Mouse (Mus musculus) forebrain, embryonic 15.5 days (tissue): ENCODE measurements at regions not wholly inside any gene's neighbourhood (a gene's known extent, or its start where the extent isn't known, plus 50 kb on each side); places are given as distances from the start of the nearest gene placed in this dataset.
A peak's percentile ranks its signal among the peaks of the same experiment; 100 is the strongest.

Source experiments
- ATAC-seq: fragments of 200-750 bp; cut with Nextera tagmentation; replicated peaks from 2 replicates; pipeline ENCODE4 v1.8.0; 2017; ENCODE audit warnings: mild to moderate bottlenecking, moderate TSS enrichment, moderate library complexity
- H3K27ac ChIP-seq: fragments of 300-500 bp; sonication (generic); replicated peaks from 2 replicates; pipeline ENCODE4 v1.5.1; 2015; ENCODE audit warnings: mild to moderate bottlenecking, inconsistent platforms
- H3K27me3 ChIP-seq: fragments of 300-500 bp; sonication (generic); 2 replicates; pipeline ENCODE4 v1.6.1; 2015; ENCODE audit warnings: inconsistent platforms
- H3K36me3 ChIP-seq: fragments of 300-500 bp; sonication (generic); 2 replicates; pipeline ENCODE4 v1.6.1; 2015; ENCODE audit warnings: mild to moderate bottlenecking, inconsistent platforms
- H3K4me1 ChIP-seq: fragments of 300-500 bp; sonication (generic); 2 replicates; pipeline ENCODE4 v1.6.1; 2015; ENCODE audit warnings: inconsistent platforms
- H3K4me2 ChIP-seq: fragments of 300-500 bp; sonication (generic); replicated peaks from 2 replicates; pipeline ENCODE4 v1.6.1; 2015; ENCODE audit warnings: mild to moderate bottlenecking, inconsistent platforms
- H3K4me3 ChIP-seq: fragments of 300-500 bp; sonication (generic); 2 replicates; pipeline ENCODE4 v1.5.1; 2015; ENCODE audit warnings: mild to moderate bottlenecking, inconsistent platforms
- H3K9ac ChIP-seq: fragments of 300-500 bp; sonication (generic); replicated peaks from 2 replicates; pipeline ENCODE4 v1.6.1; 2015; ENCODE audit warnings: mild to moderate bottlenecking, inconsistent platforms
- H3K9me3 ChIP-seq: fragments of 300-500 bp; sonication (generic); 2 replicates; pipeline ENCODE4 v1.6.1; 2016; ENCODE audit warnings: inconsistent platforms
- WGBS: fragments of 180-500 bp; shearing (Covaris S2); methylation state at CpG from one replicate; pipeline ENCODE4 v1.1.7; 2015; ENCODE audit warnings: mixed read lengths; 5-methylcytosine and 5-hydroxymethylcytosine counted together

GRCm38 (mm10) chr4:142570712-142571111 is 331.5 kb upstream of the Kazn start:
- no peak overlapping the region for H3K27ac ChIP-seq
- no peaks in the 10 kb centered on the region for H3K9me3 ChIP-seq
- ATAC-seq = no peak
- WGBS = 38% methylated on average over 7 of the region's 7 CpGs
- no peaks in the 10 kb centered on the region for H3K27me3 ChIP-seq
- H3K9ac ChIP-seq = no peak overlapping the region
- no peaks in the 10 kb centered on the region for H3K36me3 ChIP-seq
- H3K4me3 ChIP-seq = no peak overlapping the region
- no peak overlapping the region for H3K4me2 ChIP-seq
- H3K4me1 ChIP-seq = peaks cover 13% of the 10 kb centered on the region; the same call in 1 of the 2 replicates

- no peaks in the 10 kb centered on the region for H3K27me3 ChIP-seq
- no peak overlapping the region for H3K27ac ChIP-seq
- H3K4me1 ChIP-seq = peaks cover 13% of the 10 kb centered on the region; the same call in 1 of the 2 replicates
- no peaks in the 10 kb centered on the region for H3K9me3 ChIP-seq
- H3K36me3 ChIP-seq = no peaks in the 10 kb centered on the region
- no peak overlapping the region for H3K9ac ChIP-seq
- 66% methylated on average over 6 of the region's 6 CpGs for WGBS
- no peak overlapping the region for H3K4me3 ChIP-seq
- no peak overlapping the region for H3K4me2 ChIP-seq
- no peak for ATAC-seq
These were observed 329.4 kb upstream of the Kazn start for GRCm38 (mm10) chr4:142568556-142568955.

GRCm38 (mm10) chr4:142554716-142555115 is 315.5 kb upstream of the Kazn start:
- Histone ChIP-seq H3K36me3 (no peaks in the 10 kb centered on the region), H3K9ac (no peak overlapping the region), H3K4me3 (no peak overlapping the region), H3K27me3 (no peaks in the 10 kb centered on the region), H3K27ac (no peak overlapping the region), H3K4me2 (no peak overlapping the region), H3K9me3 (no peaks in the 10 kb centered on the region), H3K4me1 (no peaks in the 10 kb centered on the region)
- WGBS = 79% methylated on average over 3 of the region's 3 CpGs
- ATAC-seq = no peak

- ATAC-seq = no peak
- H3K27me3 ChIP-seq = no peaks in the 10 kb centered on the region
- no peaks in the 10 kb centered on the region for H3K9me3 ChIP-seq
- H3K4me3 ChIP-seq = no peak overlapping the region
- H3K4me2 ChIP-seq = no peak overlapping the region
- H3K9ac ChIP-seq = no peak overlapping the region
- H3K36me3 ChIP-seq = no peaks in the 10 kb centered on the region
- no peaks in the 10 kb centered on the region for H3K4me1 ChIP-seq
- H3K27ac ChIP-seq = no peak overlapping the region
- 94% methylated on average over 1 of the region's 1 CpGs for WGBS
These were observed 306.7 kb upstream of the Kazn start for GRCm38 (mm10) chr4:142545871-142546270.

- H3K4me3 ChIP-seq = no peak overlapping the region
- no peaks in the 10 kb centered on the region for H3K27me3 ChIP-seq
- no peaks in the 10 kb centered on the region for H3K36me3 ChIP-seq
- WGBS = 45% methylated on average over 1 of the region's 1 CpGs
- H3K9ac ChIP-seq = no peak overlapping the region
- H3K4me2 ChIP-seq = no peak overlapping the region
- H3K27ac ChIP-seq = no peak overlapping the region
- no peaks in the 10 kb centered on the region for H3K4me1 ChIP-seq
- ATAC-seq = no peak
- no peaks in the 10 kb centered on the region for H3K9me3 ChIP-seq
These were observed 306.0 kb upstream of the Kazn start for GRCm38 (mm10) chr4:142545187-142545586.

GRCm38 (mm10) chr4:142544736-142545135 is 305.5 kb upstream of the Kazn start:
- ATAC-seq = no peak
- no peaks in the 10 kb centered on the region for H3K36me3 ChIP-seq
- H3K27me3 ChIP-seq = no peaks in the 10 kb centered on the region
- no peak overlapping the region for H3K9ac ChIP-seq
- H3K9me3 ChIP-seq = no peaks in the 10 kb centered on the region
- H3K27ac ChIP-seq = no peak overlapping the region
- WGBS = 88% methylated on average over 8 of the region's 8 CpGs
- H3K4me2 ChIP-seq = no peak overlapping the region
- no peaks in the 10 kb centered on the region for H3K4me1 ChIP-seq
- H3K4me3 ChIP-seq = no peak overlapping the region

- Histone ChIP-seq H3K9ac (no peak overlapping the region), H3K9me3 (no peaks in the 10 kb centered on the region), H3K36me3 (no peaks in the 10 kb centered on the region), H3K4me3 (no peak overlapping the region), H3K4me1 (no peaks in the 10 kb centered on the region), H3K4me2 (no peak overlapping the region), H3K27ac (no peak overlapping the region), H3K27me3 (no peaks in the 10 kb centered on the region)
- WGBS = 55% methylated on average over 12 of the region's 12 CpGs
- no peak for ATAC-seq
These were observed 300.1 kb upstream of the Kazn start for GRCm38 (mm10) chr4:142539200-142539750.

GRCm38 (mm10) chr4:142527080-142527479 is 287.9 kb upstream of the Kazn start:
- Histone ChIP-seq H3K9ac (no peak overlapping the region), H3K36me3 (no peaks in the 10 kb centered on the region), H3K27ac (no peak overlapping the region), H3K27me3 (no peaks in the 10 kb centered on the region), H3K9me3 (no peaks in the 10 kb centered on the region), H3K4me1 (no peaks in the 10 kb centered on the region), H3K4me2 (no peak overlapping the region), H3K4me3 (no peak overlapping the region)
- no peak for ATAC-seq
- 64% methylated on average over 6 of the region's 6 CpGs for WGBS

- no peak overlapping the region for H3K4me2 ChIP-seq
- H3K4me1 ChIP-seq = peaks cover 6% of the 10 kb centered on the region; the same call in 1 of the 2 replicates
- no peaks in the 10 kb centered on the region for H3K9me3 ChIP-seq
- WGBS = 57% methylated on average over 21 of the region's 21 CpGs
- H3K36me3 ChIP-seq = no peaks in the 10 kb centered on the region
- H3K9ac ChIP-seq = no peak overlapping the region
- peak; percentile 60 for ATAC-seq
- H3K27me3 ChIP-seq = no peaks in the 10 kb centered on the region
- peak overlapping the region; percentile 39 for H3K27ac ChIP-seq
- no peak overlapping the region for H3K4me3 ChIP-seq
These were observed 278.6 kb upstream of the Kazn start for GRCm38 (mm10) chr4:142517478-142518455.

GRCm38 (mm10) chr4:142514751-142515150 is 275.6 kb upstream of the Kazn start:
- Histone ChIP-seq H3K9ac (no peak overlapping the region), H3K27ac (no peak overlapping the region), H3K36me3 (no peaks in the 10 kb centered on the region), H3K4me3 (no peak overlapping the region), H3K9me3 (no peaks in the 10 kb centered on the region), H3K27me3 (no peaks in the 10 kb centered on the region), H3K4me1 (peaks cover 6% of the 10 kb centered on the region; the same call in 1 of the 2 replicates), H3K4me2 (no peak overlapping the region)
- 86% methylated on average over 4 of the region's 4 CpGs for WGBS
- ATAC-seq = no peak

- Histone ChIP-seq H3K4me1 (no peaks in the 10 kb centered on the region; the same call in 1 of the 2 replicates), H3K9ac (no peak overlapping the region), H3K27me3 (no peaks in the 10 kb centered on the region), H3K4me2 (no peak overlapping the region), H3K4me3 (no peak overlapping the region), H3K36me3 (no peaks in the 10 kb centered on the region), H3K27ac (no peak overlapping the region), H3K9me3 (no peaks in the 10 kb centered on the region)
- ATAC-seq = no peak
- 74% methylated on average over 2 of the region's 2 CpGs for WGBS
These were observed 270.2 kb upstream of the Kazn start for GRCm38 (mm10) chr4:142509386-142509785.

GRCm38 (mm10) chr4:142506383-142507211 is 267.4 kb upstream of the Kazn start:
- H3K4me2 ChIP-seq = no peak overlapping the region
- no peak overlapping the region for H3K4me3 ChIP-seq
- no peak for ATAC-seq
- no peaks in the 10 kb centered on the region; the same call in 1 of the 2 replicates for H3K4me1 ChIP-seq
- no peak overlapping the region for H3K9ac ChIP-seq
- no peak overlapping the region for H3K27ac ChIP-seq
- no peaks in the 10 kb centered on the region for H3K36me3 ChIP-seq
- whole genome bisulfite sequencing = 9% methylated on average over 12 of the region's 13 CpGs
- H3K9me3 ChIP-seq = no peaks in the 10 kb centered on the region
- H3K27me3 ChIP-seq = no peaks in the 10 kb centered on the region
